Mouse (Mus musculus) olfactory bulb, adult 2 months (tissue): ENCODE data around the gene Olfr1424.

ENCODE experiments used
- CTCF ChIP-seq: fragments of 200-500 bp; IDR thresholded peaks from 2 replicates; pipeline ENCODE4 v1.5.1; 2012; ENCODE audit warnings: low read depth, mild to moderate bottlenecking, low read length, moderate library complexity; ENCODE audit not compliant: insufficient read depth
- POLR2A ChIP-seq: fragments of 200-500 bp; IDR thresholded peaks from 2 replicates; pipeline ENCODE4 v1.6.1; 2012; ENCODE audit warnings: mild to moderate bottlenecking, low read depth, low read length, moderate library complexity; ENCODE audit not compliant: insufficient read depth

- TF ChIP-seq POLR2A: no peak
- no peak for TF ChIP-seq CTCF
Measured at GRCm38 (mm10) chr19:12015708-12016107, 46.8 kb downstream of the Olfr1424 start.
